Mouse (Mus musculus) hindbrain, postnatal 0 days (tissue): ENCODE measurements around the gene Bhlha9. TPM values are rescaled to one million over a fixed set of nuclear protein-coding genes. Genes with fewer than 3 reads are reported as not detected.

Experiments
- ATAC-seq: fragments of 200-750 bp; cut with Nextera tagmentation; 2 replicates; pipeline ENCODE4 v1.8.0; 2017; ENCODE audit warnings: mild to moderate bottlenecking, moderate TSS enrichment, moderate library complexity
- DNase-seq: peaks from one replicate; pipeline ENCODE4 v3.0.0-alpha.2; 2015; ENCODE audit warnings: low spot score
- H3K27ac ChIP-seq: fragments of 300-500 bp; sonication (generic); 2 replicates; pipeline ENCODE4 v1.5.1; 2014; ENCODE audit warnings: mild to moderate bottlenecking
- H3K27me3 ChIP-seq: fragments of 300-500 bp; sonication (generic); 2 replicates; pipeline ENCODE4 v1.6.1; 2014; ENCODE audit warnings: low read length, mixed read lengths; ENCODE audit not compliant: insufficient read depth
- H3K36me3 ChIP-seq: fragments of 300-500 bp; sonication (generic); 2 replicates; pipeline ENCODE4 v1.6.1; 2014; ENCODE audit warnings: low read length, mixed read lengths; ENCODE audit not compliant: insufficient read depth
- H3K4me1 ChIP-seq: fragments of 300-500 bp; sonication (generic); 2 replicates; pipeline ENCODE4 v1.6.1; 2014; ENCODE audit warnings: antibody characterized with exemption, low read length, mixed read lengths; ENCODE audit not compliant: insufficient read depth
- H3K4me2 ChIP-seq: fragments of 300-500 bp; sonication (generic); 2 replicates; pipeline ENCODE4 v1.6.1; 2014; ENCODE audit warnings: low read depth, mild to moderate bottlenecking, low read length, moderate library complexity, mixed read lengths
- H3K4me3 ChIP-seq: fragments of 300-500 bp; sonication (generic); 2 replicates; pipeline ENCODE4 v1.5.1; 2014; ENCODE audit warnings: low read length
- H3K9ac ChIP-seq: fragments of 300-500 bp; sonication (generic); replicated peaks from 2 replicates; pipeline ENCODE4 v1.6.1; 2014; ENCODE audit warnings: mild to moderate bottlenecking, low read length, moderate library complexity, mixed read lengths
- H3K9me3 ChIP-seq: fragments of 300-500 bp; sonication (generic); 2 replicates; pipeline ENCODE4 v1.6.1; 2016; ENCODE audit warnings: low read length, mixed read lengths
- CTCF ChIP-seq: IDR thresholded peaks from 2 replicates; pipeline ENCODE4 v1.5.1; 2016; ENCODE audit warnings: antibody characterized with exemption, control low read depth, low read depth
- WGBS: fragments of 180-500 bp; shearing (Covaris S2); extraction: QIAGEN DNeasy Blood & Tissue Kit; methylation state at CpG from one replicate; pipeline ENCODE4 v1.1.7; 2014; 5-methylcytosine and 5-hydroxymethylcytosine counted together
- polyA plus RNA-seq: library from polyadenylated mRNA; unstranded; fragments of >200 nt; fragmentation: Nextera tagmentation; extraction: Ambion mirVana; gene quantifications from 2 replicates; pipeline ENCODE4 v1.2.1, GENCODE M21; 2015
- total RNA-seq: library from RNA; depleted of rRNA; stranded (reverse); fragments of >200 nt; gene quantifications from 2 replicates; pipeline ENCODE4 v1.2.3, GENCODE M21; 2014

Bhlha9 gene
- total and polyA plus RNA-seq, 2 experiments from 2014 or later, result 1.2 to 2.1 TPM

DNA sequence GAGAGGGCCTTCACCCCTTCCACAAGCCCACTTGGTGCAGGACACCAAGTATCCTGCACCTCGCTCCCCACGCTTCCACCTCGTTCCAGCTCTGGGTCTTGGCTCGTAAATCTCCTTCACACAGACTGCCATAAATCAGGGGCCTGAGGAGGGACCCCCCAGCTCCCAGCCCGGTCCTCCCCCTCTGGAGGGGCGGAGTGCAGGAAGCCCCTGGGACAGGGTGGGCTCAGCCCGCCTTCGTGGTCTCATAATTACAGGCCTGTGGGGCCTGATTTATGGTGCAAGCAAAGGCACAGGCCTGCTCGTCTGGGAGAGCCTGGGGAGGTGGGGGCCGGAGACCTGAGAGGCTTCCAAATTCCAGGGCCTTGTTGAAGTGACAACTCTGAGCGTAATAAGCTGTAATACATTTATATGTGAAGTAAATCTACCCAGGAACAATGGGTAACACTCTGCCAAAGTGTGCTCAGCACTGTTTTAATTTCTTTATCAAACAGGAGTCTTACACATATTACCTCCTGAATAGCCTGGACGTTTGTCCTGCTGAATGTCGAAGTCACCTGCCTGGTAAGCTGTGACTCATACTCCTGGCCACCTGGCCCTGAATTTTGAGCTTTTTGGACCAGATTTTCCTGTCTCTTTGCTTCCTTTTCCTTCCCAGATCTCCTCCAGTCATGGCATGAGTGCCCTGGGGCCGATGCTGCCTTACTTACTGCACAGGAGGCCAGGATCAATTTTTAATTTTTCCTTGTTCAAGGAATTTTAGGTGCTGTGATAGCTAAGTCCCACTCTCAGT, 12.9 kb upstream of the Bhlha9 start:
- Histone ChIP-seq H3K4me3 (no peak overlapping the region), H3K27ac (no peak overlapping the region), H3K9me3 (no peaks in the 10 kb centered on the region), H3K4me1 (no peaks in the 10 kb centered on the region), H3K36me3 (no peaks in the 10 kb centered on the region), H3K4me2 (no peak overlapping the region), H3K27me3 (no peaks in the 10 kb centered on the region), H3K9ac (no peak overlapping the region)
- 69% methylated on average over 14 of the region's 14 CpGs for WGBS
- TF ChIP-seq CTCF, result no peak
- no peak for ATAC-seq
- DNase-seq, result no peak

GRCm38 (mm10) chr11:76661790-76662468, 10.3 kb upstream of the Bhlha9 start:
- Histone ChIP-seq H3K27ac (no peak overlapping the region), H3K9me3 (no peaks in the 10 kb centered on the region), H3K27me3 (no peaks in the 10 kb centered on the region; the same call in 1 of the 2 replicates), H3K4me2 (no peak overlapping the region), H3K4me3 (no peak overlapping the region), H3K36me3 (no peaks in the 10 kb centered on the region), H3K4me1 (no peaks in the 10 kb centered on the region), H3K9ac (no peak overlapping the region)
- WGBS, result 78% methylated on average over 7 of the region's 7 CpGs
- ATAC-seq (no peak), DNase-seq (no peak)
- TF ChIP-seq CTCF, result no peak

DNA sequence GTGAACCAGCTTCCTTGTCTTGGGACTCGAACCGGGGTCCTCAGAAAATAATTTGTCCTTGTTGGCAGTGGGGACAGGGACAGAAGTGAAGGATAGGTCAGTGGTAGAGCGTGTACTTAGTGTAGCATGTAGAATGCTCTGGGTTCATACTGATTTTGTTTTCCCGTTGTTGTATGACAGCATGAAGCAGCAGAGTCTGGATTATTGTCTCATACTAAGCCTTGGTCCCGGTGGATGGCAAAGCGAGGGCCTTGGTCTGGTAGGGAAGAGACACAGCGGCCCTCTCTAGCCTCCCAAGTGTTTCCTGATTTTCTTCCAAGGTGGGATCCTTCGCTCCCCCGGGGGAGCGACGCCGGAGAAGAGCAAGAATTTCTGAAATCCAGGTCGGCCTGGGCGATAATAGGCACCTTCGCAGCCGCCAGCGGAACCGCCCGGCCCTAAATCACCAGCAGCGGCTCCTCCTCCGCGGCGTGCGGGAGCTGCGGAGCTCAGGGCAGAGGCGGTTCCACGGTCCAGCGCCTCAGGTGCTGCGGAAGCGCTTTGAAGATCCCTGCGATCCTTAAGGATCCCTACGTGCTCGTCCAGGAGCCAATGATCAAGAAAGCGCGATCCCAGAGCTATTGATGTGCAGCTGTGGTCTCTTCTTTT, 6.1 kb upstream of the Bhlha9 start:
- Histone ChIP-seq H3K9me3 (no peaks in the 10 kb centered on the region), H3K4me2 (peak overlapping the region; percentile 74), H3K27ac (no peak overlapping the region), H3K36me3 (no peaks in the 10 kb centered on the region), H3K4me1 (no peaks in the 10 kb centered on the region), H3K4me3 (peak overlapping the region; percentile 38), H3K27me3 (no peaks in the 10 kb centered on the region; the same call in 1 of the 2 replicates), H3K9ac (peak overlapping the region; percentile 58)
- 10% methylated on average over 35 of the region's 35 CpGs for WGBS
- ATAC-seq, result no peak
- peak; percentile 39 for DNase-seq
- TF ChIP-seq CTCF, result no peak

- Histone ChIP-seq H3K27me3 (no peaks in the 10 kb centered on the region; the same call in 1 of the 2 replicates), H3K4me2 (no peak overlapping the region), H3K4me1 (peaks cover 3% of the 10 kb centered on the region; the same call in 1 of the 2 replicates), H3K27ac (no peak overlapping the region), H3K9me3 (no peaks in the 10 kb centered on the region), H3K4me3 (no peak overlapping the region), H3K9ac (no peak overlapping the region), H3K36me3 (no peaks in the 10 kb centered on the region)
- DNase-seq, result no peak
- no peak for ATAC-seq
- no peak for TF ChIP-seq CTCF
- WGBS, result 50% methylated on average over 4 of the region's 4 CpGs
These were observed 4.5 kb upstream of the Bhlha9 start for GRCm38 (mm10) chr11:76667807-76668206.

DNA sequence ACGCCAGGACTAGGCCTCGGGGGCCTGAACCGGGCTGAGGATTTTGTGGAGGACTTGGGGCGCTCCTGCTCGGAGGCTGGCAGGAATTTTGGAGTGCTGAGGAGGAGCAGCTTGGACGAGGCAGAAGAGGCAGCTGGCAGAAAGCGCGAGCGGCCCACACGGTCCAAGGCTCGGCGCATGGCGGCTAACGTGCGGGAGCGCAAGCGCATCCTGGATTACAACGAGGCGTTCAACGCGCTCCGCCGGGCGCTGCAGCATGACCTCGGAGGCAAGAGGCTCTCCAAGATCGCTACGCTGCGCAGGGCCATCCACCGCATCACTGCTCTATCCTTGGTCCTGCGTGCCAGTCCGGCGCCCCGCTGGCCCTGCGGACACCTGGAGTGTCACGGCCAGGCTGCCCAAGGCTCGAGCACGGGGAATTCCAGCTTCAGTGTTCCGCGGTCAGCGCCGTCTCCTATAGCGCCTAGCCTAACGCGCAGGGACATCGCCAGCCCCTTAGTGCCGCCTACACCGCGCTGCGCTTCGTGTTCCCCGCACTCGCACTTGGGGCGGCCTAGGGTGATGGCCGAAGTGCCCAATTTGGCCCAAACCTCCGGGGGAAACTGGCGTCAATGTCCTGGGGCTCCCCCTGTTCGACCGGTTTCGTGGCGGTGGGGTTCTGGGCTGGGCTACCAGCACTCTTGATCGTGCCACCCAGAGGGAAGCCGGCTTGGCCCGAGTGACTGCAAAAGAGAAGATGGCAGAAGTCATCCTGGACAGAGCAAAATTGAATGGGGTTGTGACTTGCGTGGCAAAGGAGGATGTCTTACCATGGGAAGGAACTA, 503 bp downstream of the Bhlha9 start:
- no peaks in the 10 kb centered on the region for H3K9me3 ChIP-seq
- TF ChIP-seq CTCF, result no peak
- peak overlapping the region; percentile 47 for H3K9ac ChIP-seq
- H3K27ac ChIP-seq, result peak overlapping the region; percentile 64; the same call in 1 of the 2 replicates
- peak overlapping the region; percentile 67 for H3K4me2 ChIP-seq
- H3K4me1 ChIP-seq, result peaks cover 7% of the 10 kb centered on the region; the same call in 1 of the 2 replicates
- peaks cover 12% of the 10 kb centered on the region for H3K27me3 ChIP-seq
- peak; percentile 47 for DNase-seq
- peak overlapping the region; percentile 32 for H3K4me3 ChIP-seq
- H3K36me3 ChIP-seq, result no peaks in the 10 kb centered on the region
- peak; percentile 46 for ATAC-seq
- whole genome bisulfite sequencing, result 3% methylated on average over 64 of the region's 64 CpGs

GRCm38 (mm10) chr11:76674199-76674598, 1.9 kb downstream of the Bhlha9 start:
- H3K9me3 ChIP-seq, result no peaks in the 10 kb centered on the region
- ATAC-seq (no peak), DNase-seq (no peak)
- 54% methylated on average over 8 of the region's 8 CpGs for WGBS
- no peaks in the 10 kb centered on the region for H3K36me3 ChIP-seq
- H3K4me1 ChIP-seq, result peaks cover 7% of the 10 kb centered on the region; the same call in 1 of the 2 replicates
- no peak overlapping the region for H3K27ac ChIP-seq
- no peak overlapping the region for H3K4me3 ChIP-seq
- H3K9ac ChIP-seq, result no peak overlapping the region
- TF ChIP-seq CTCF, result no peak
- no peak overlapping the region for H3K4me2 ChIP-seq
- peaks cover 12% of the 10 kb centered on the region for H3K27me3 ChIP-seq
